Mouse (Mus musculus) megakaryocyte, embryonic 14.5 days (primary cell): ENCODE results near the gene Gal. TPM values are rescaled to one million over a fixed set of nuclear protein-coding genes. Genes with fewer than 3 reads are reported as not detected.

Experiments used
- H3K27me3 ChIP-seq: replicated peaks from 2 replicates; pipeline ENCODE3; 2012; ENCODE audit warnings: inconsistent platforms
- H3K36me3 ChIP-seq: replicated peaks from 2 replicates; pipeline ENCODE3; 2012; ENCODE audit warnings: low read length, inconsistent platforms, mixed read lengths
- H3K4me1 ChIP-seq: 2 replicates; pipeline ENCODE4 v1.6.1; 2012; ENCODE audit warnings: inconsistent platforms
- H3K4me3 ChIP-seq: replicated peaks from 2 replicates; pipeline ENCODE3; 2012; ENCODE audit warnings: moderate library complexity, mild to moderate bottlenecking, inconsistent platforms
- H3K9me3 ChIP-seq: 2 replicates; pipeline ENCODE4 v1.6.1; 2012; ENCODE audit warnings: inconsistent platforms
- FLI1 ChIP-seq: IDR thresholded peaks from 2 replicates; pipeline ENCODE4 v1.6.1; 2012; ENCODE audit warnings: low read length, inconsistent platforms, mixed read lengths
- GATA1 ChIP-seq: IDR thresholded peaks from 3 replicates; pipeline ENCODE4 v1.6.1; 2012; ENCODE audit warnings: mixed read lengths, low read length, inconsistent platforms, borderline replicate concordance
- polyA plus RNA-seq: library from polyadenylated mRNA; stranded (reverse); fragments of >175 nt; gene quantifications from 2 replicates; pipeline ENCODE4 v1.2.3, GENCODE M21; 2012; ENCODE audit warnings: low replicate concordance; ENCODE audit not compliant: insufficient read depth

The Gal gene
- polyA plus RNA-seq, 1 experiment = 0.65 TPM

DNA sequence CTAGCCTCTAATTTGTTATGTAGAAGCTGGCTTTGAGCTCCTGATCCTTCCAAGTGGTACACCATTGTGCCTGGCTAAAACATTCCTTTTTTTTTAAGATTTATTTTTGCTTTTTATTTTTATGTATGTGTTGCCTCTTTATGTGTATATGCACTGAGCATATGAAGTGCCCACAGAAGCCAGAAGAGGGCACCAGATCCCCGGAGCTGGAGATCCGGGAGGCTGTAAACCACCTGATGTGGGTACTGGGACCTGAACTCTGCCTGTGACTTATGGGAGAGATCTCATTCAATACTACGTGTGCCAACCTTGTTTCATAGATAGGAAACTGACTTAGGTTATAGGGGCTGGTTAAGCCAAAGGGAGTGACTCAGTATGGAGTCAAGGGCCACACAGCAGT, 46.1 kb downstream of the Gal start:
- no peaks in the 10 kb centered on the region for H3K4me1 ChIP-seq
- no peak overlapping the region for H3K4me3 ChIP-seq
- peaks cover 95% of the 10 kb centered on the region for H3K36me3 ChIP-seq
- H3K9me3 ChIP-seq = peaks cover 9% of the 10 kb centered on the region
- H3K27me3 ChIP-seq = no peaks in the 10 kb centered on the region
- TF ChIP-seq FLI1 = no peak
- no peak for TF ChIP-seq GATA1

DNA sequence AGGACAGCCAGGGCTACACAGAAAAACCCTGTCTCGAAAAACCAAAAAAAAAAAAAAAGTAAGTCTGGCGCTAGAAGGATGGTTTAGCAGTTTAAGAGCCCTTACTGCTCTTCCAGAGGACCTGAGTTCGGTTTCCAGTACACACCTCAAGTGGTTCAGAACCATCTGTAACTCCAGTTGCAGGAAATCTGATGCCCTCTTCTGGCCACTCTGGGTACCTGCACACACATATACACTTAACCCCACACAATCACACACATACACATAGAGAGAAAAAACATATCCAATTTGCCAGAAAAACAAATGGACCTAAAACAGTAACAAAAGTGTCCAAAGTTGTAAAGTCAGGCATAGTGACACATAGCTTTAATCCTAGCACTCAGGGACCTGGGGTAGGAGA, 49.3 kb downstream of the Gal start:
- Histone ChIP-seq H3K4me3 (no peak overlapping the region), H3K36me3 (peaks cover 100% of the 10 kb centered on the region), H3K9me3 (peaks cover 9% of the 10 kb centered on the region), H3K27me3 (no peaks in the 10 kb centered on the region), H3K4me1 (peaks cover 10% of the 10 kb centered on the region)
- TF ChIP-seq GATA1 (no peak), FLI1 (no peak)

DNA sequence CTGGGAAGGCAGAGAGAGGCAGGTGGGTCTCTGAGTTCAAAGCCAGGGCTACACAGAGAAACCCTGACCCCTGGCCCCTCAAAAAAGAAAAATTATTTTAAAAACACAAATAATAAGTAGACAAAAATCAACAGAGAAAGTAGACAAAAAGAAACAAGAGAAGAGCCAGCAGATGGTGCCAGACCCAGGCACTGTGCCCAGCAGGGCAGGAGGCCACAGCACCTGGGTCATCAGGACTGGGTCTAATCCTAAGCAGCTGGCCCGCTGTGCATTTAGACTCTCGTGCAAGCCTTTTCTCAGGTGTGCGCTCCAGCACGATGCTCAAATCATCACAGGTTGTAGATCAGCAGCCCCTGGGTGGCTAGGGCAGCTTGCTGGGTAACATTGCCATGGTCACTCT, 50.8 kb downstream of the Gal start:
- Histone ChIP-seq H3K4me1 (peaks cover 17% of the 10 kb centered on the region), H3K4me3 (no peak overlapping the region), H3K27me3 (no peaks in the 10 kb centered on the region), H3K36me3 (peaks cover 93% of the 10 kb centered on the region), H3K9me3 (peaks cover 9% of the 10 kb centered on the region)
- no peak for TF ChIP-seq GATA1
- no peak for TF ChIP-seq FLI1

Other genes with a start within 250 kb of the Gal start
- 8.9 and 14.9 TPM in 2 replicates for gene Mrpl21, start 131.6 kb downstream of the Gal start, polyA plus RNA-seq
- 0.64 and 7.2 TPM in 2 replicates for gene Ighmbp2, start 131.5 kb downstream of the Gal start, polyA plus RNA-seq
- gene Cpt1a, start 92.2 kb downstream of the Gal start, polyA plus RNA-seq = 5.2 and 6.7 TPM in 2 replicates
- 1.0 and 2.5 TPM in 2 replicates for gene Tesmin, start 25.7 kb downstream of the Gal start, polyA plus RNA-seq
- gene Ppp6r3, start 161.2 kb upstream of the Gal start, polyA plus RNA-seq = 17.5 and 45.1 TPM in 2 replicates